In genomic region chr14:104813977-104814584, GRCm38 (mm10) we compare ENCODE assay signal across 9 mouse cellular contexts.
DNase-seq lines count a peak whose midpoint lies in the region; ATAC-seq lines count a peak whose summit lies in the region.
"Had no signal": no experiment of that assay in that cellular context is flagged by ENCODE, and none has a peak within 500 bp of the region (broad histone marks: within the 10 kb centered on the region; RNA-seq: fewer than 3 reads in every experiment).

No protein-coding gene starts in this region.

- no peaks in the 10 kb centered on the region for H3K4me1 ChIP-seq in forebrain, embryonic 10.5 days
- no peaks in the 10 kb centered on the region for H3K4me1 ChIP-seq in forebrain, embryonic 15.5 days
- H3K4me1 ChIP-seq in heart, embryonic 10.5 days: no peaks in the 10 kb centered on the region
- no peaks in the 10 kb centered on the region for H3K4me1 ChIP-seq in midbrain, embryonic 10.5 days

- no peaks in the 10 kb centered on the region for H3K9me3 ChIP-seq in forebrain, embryonic 10.5 days
- no peaks in the 10 kb centered on the region for H3K9me3 ChIP-seq in forebrain, embryonic 15.5 days
- no peaks in the 10 kb centered on the region for H3K9me3 ChIP-seq in heart, embryonic 10.5 days
- H3K9me3 ChIP-seq in midbrain, embryonic 10.5 days (replicated peaks): no peaks in the 10 kb centered on the region

- 35% methylated on average over 10 of the region's 10 CpGs for WGBS in forebrain, embryonic 10.5 days
- WGBS in forebrain, embryonic 15.5 days: 33% methylated on average over 10 of the region's 10 CpGs
- WGBS in heart, embryonic 10.5 days: 33% methylated on average over 10 of the region's 10 CpGs
- WGBS in midbrain, embryonic 10.5 days: 38% methylated on average over 10 of the region's 10 CpGs

- H3K4me3 ChIP-seq in forebrain, embryonic 10.5 days: no peak overlapping the region
- no peak overlapping the region for H3K4me3 ChIP-seq in forebrain, embryonic 15.5 days
- no peak overlapping the region for H3K4me3 ChIP-seq in heart, embryonic 10.5 days
- no peak overlapping the region for H3K4me3 ChIP-seq in midbrain, embryonic 10.5 days

- H3K36me3 ChIP-seq in forebrain, embryonic 10.5 days (replicated peaks): no peaks in the 10 kb centered on the region
- H3K36me3 ChIP-seq in forebrain, embryonic 15.5 days: no peaks in the 10 kb centered on the region
- no peaks in the 10 kb centered on the region for H3K36me3 ChIP-seq in heart, embryonic 10.5 days
- no peaks in the 10 kb centered on the region for H3K36me3 ChIP-seq in midbrain, embryonic 10.5 days

- H3K4me2 ChIP-seq in forebrain, embryonic 15.5 days (replicated peaks): no peak overlapping the region

- no peak; the same call in 1 of the 2 replicates for ATAC-seq in forebrain, embryonic 15.5 days (replicated peaks)

- peak; percentile 60 for DNase-seq in forebrain, embryonic 10.5 days (ENCODE audit: extremely low spot score, low spot score)
- peak; percentile 43 for DNase-seq in adrenal gland, adult 2 months
- DNase-seq in embryo, embryonic 10.5 days (ENCODE audit: low spot score): peak; percentile 91
- DNase-seq in heart, embryonic 10.5 days (ENCODE audit: low spot score): peak; percentile 76
- DNase-seq in left cerebral cortex, adult 11 months (ENCODE audit: low spot score): peak; percentile 58
- peak; percentile 66 for DNase-seq in midbrain, embryonic 10.5 days (ENCODE audit: low spot score)
- DNase-seq in spleen, adult 12 weeks (ENCODE audit: low spot score): peak; percentile 6

- H3K27ac ChIP-seq in forebrain, embryonic 10.5 days: no peak overlapping the region
- no peak overlapping the region for H3K27ac ChIP-seq in forebrain, embryonic 15.5 days (replicated peaks)
- no peak overlapping the region for H3K27ac ChIP-seq in heart, embryonic 10.5 days
- no peak overlapping the region for H3K27ac ChIP-seq in midbrain, embryonic 10.5 days (replicated peaks)
- H3K27ac ChIP-seq: macrophage had no signal

- peaks cover 11% of the 10 kb centered on the region; the same call in 1 of the 2 replicates for H3K27me3 ChIP-seq in forebrain, embryonic 10.5 days (ENCODE audit: poor library complexity, severe bottlenecking)
- peaks cover 6% of the 10 kb centered on the region; the same call in 1 of the 2 replicates for H3K27me3 ChIP-seq in forebrain, embryonic 15.5 days
- H3K27me3 ChIP-seq in heart, embryonic 10.5 days (ENCODE audit: insufficient read depth, poor library complexity, severe bottlenecking): no peaks in the 10 kb centered on the region
- H3K27me3 ChIP-seq in midbrain, embryonic 10.5 days (ENCODE audit: low read depth, poor library complexity, severe bottlenecking): no peaks in the 10 kb centered on the region

- H3K9ac ChIP-seq in forebrain, embryonic 15.5 days (replicated peaks): no peak overlapping the region

Comparison
In these comparisons a context has a peak if more than half of its experiments do, and no peak if none do; other contexts are left out.
1. DNase-seq: peak in every context shown above with its lines; median percentile 91 in embryo, embryonic 10.5 days; 76 in heart, embryonic 10.5 days; 66 in midbrain, embryonic 10.5 days; 60 in forebrain, embryonic 10.5 days; 58 in left cerebral cortex, adult 11 months; 43 in adrenal gland, adult 2 months; 6 in spleen, adult 12 weeks.